21 mouse cellular contexts compared by ENCODE assay signal in the genomic region with DNA sequence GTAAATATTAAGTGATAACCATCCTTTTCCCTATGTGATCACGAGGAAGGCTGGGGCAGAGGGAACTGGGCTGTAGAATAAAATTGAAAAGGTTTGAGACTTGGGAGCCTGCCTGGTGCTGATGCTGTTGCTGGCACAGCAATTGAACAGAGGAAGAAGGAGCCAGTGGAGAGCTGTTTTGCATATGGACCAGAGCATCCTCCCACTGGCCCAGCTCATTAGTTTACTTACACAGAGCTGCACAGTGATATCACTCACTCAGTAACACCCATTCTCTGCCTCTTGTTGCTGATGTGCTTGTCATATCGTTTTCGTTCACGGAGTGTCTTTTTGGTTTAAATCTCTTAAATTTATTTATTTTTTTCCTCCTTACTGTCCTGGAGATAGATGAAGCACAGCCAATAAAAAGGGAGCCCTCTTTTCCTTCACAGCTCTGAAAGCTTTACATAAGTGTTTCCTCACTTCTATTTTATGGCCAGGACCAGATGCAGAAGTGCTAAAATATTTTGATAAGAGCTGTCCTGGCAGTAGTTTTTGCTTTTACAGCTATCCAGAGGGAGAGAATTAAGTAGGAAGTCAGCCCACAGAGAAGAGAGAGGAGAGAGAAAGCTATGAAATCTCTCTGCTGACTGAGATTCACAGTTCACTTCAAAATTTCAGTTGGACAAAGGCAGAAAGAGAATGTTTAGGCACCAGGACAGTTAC. TPM values are rescaled to one million over a fixed set of nuclear protein-coding genes. Genes with fewer than 3 reads are reported as not detected.
DNase-seq lines count a peak whose midpoint lies in the region; ATAC-seq lines count a peak whose summit lies in the region.
"Had no signal": no experiment of that assay in that cellular context is flagged by ENCODE, and none has a peak within 500 bp of the region (broad histone marks: within the 10 kb centered on the region; RNA-seq: fewer than 3 reads in every experiment).

No protein-coding gene starts in this region.

- H3K27me3 ChIP-seq in forebrain, embryonic 15.5 days = no peaks in the 10 kb centered on the region
- no peaks in the 10 kb centered on the region for H3K27me3 ChIP-seq in forebrain, embryonic 13.5 days
- H3K27me3 ChIP-seq in heart, embryonic 13.5 days (replicated peaks) = no peaks in the 10 kb centered on the region
- H3K27me3 ChIP-seq in midbrain, embryonic 14.5 days (ENCODE audit: control insufficient read depth, insufficient read depth, low read length) = no peaks in the 10 kb centered on the region
- no peaks in the 10 kb centered on the region for H3K27me3 ChIP-seq in midbrain, embryonic 11.5 days (ENCODE audit: control insufficient read depth, insufficient read depth, low read length)
- H3K27me3 ChIP-seq: heart, embryonic 12.5 days; hindbrain, embryonic 13.5 days; liver, embryonic 13.5 days; midbrain, embryonic 12.5 days had no signal

- H3K9me3 ChIP-seq in forebrain, embryonic 15.5 days = no peaks in the 10 kb centered on the region
- H3K9me3 ChIP-seq in forebrain, embryonic 13.5 days (replicated peaks) = no peaks in the 10 kb centered on the region
- H3K9me3 ChIP-seq in heart, embryonic 13.5 days = peaks cover 11% of the 10 kb centered on the region
- H3K9me3 ChIP-seq in midbrain, embryonic 14.5 days (ENCODE audit: control insufficient read depth, low read length) = 0 out of 2 replicates have a peak, but pooled peaks cover 6% of the 10 kb centered on the region
- no peaks in the 10 kb centered on the region; the same call in 1 of the 2 replicates for H3K9me3 ChIP-seq in midbrain, embryonic 11.5 days (ENCODE audit: control insufficient read depth, low read length)
- H3K9me3 ChIP-seq: hindbrain, embryonic 13.5 days; liver, embryonic 13.5 days had no signal

- H3K4me3 ChIP-seq in forebrain, embryonic 15.5 days = no peak overlapping the region
- no peak overlapping the region for H3K4me3 ChIP-seq in forebrain, embryonic 13.5 days
- no peak overlapping the region for H3K4me3 ChIP-seq in heart, embryonic 13.5 days
- no peak overlapping the region for H3K4me3 ChIP-seq in midbrain, embryonic 14.5 days (replicated peaks; ENCODE audit: low read depth, low read length)
- no peak overlapping the region for H3K4me3 ChIP-seq in midbrain, embryonic 11.5 days (ENCODE audit: low read depth, low read length)
- H3K4me3 ChIP-seq: embryonic facial prominence, embryonic 10.5 days; heart, embryonic 12.5 days; hindbrain, embryonic 13.5 days; liver, embryonic 13.5 days; midbrain, embryonic 12.5 days had no signal

- no peaks in the 10 kb centered on the region for H3K36me3 ChIP-seq in forebrain, embryonic 15.5 days
- H3K36me3 ChIP-seq in forebrain, embryonic 13.5 days (ENCODE audit: poor library complexity, severe bottlenecking) = no peaks in the 10 kb centered on the region
- no peaks in the 10 kb centered on the region for H3K36me3 ChIP-seq in heart, embryonic 13.5 days
- no peaks in the 10 kb centered on the region for H3K36me3 ChIP-seq in midbrain, embryonic 14.5 days (ENCODE audit: control insufficient read depth, insufficient read depth, low read length)
- H3K36me3 ChIP-seq in midbrain, embryonic 11.5 days (ENCODE audit: control insufficient read depth, insufficient read depth, low read length) = no peaks in the 10 kb centered on the region
- H3K36me3 ChIP-seq: embryonic facial prominence, embryonic 10.5 days; heart, embryonic 12.5 days; hindbrain, embryonic 13.5 days; liver, embryonic 13.5 days; midbrain, embryonic 12.5 days had no signal

- 0 out of 2 replicates have a peak, but pooled peaks cover 2% of the 10 kb centered on the region for H3K4me1 ChIP-seq in forebrain, embryonic 15.5 days
- H3K4me1 ChIP-seq in forebrain, embryonic 13.5 days = no peaks in the 10 kb centered on the region
- peaks cover 15% of the 10 kb centered on the region for H3K4me1 ChIP-seq in heart, embryonic 13.5 days
- H3K4me1 ChIP-seq in midbrain, embryonic 14.5 days (ENCODE audit: control insufficient read depth, insufficient read depth, low read length) = no peaks in the 10 kb centered on the region
- no peaks in the 10 kb centered on the region for H3K4me1 ChIP-seq in midbrain, embryonic 11.5 days (ENCODE audit: control insufficient read depth, insufficient read depth, low read length)
- H3K4me1 ChIP-seq: embryonic facial prominence, embryonic 10.5 days; hindbrain, embryonic 13.5 days; midbrain, embryonic 12.5 days had no signal

- H3K4me2 ChIP-seq in forebrain, embryonic 15.5 days (replicated peaks) = no peak overlapping the region
- H3K4me2 ChIP-seq in forebrain, embryonic 13.5 days = no peak overlapping the region
- no peak overlapping the region for H3K4me2 ChIP-seq in heart, embryonic 13.5 days
- no peak overlapping the region for H3K4me2 ChIP-seq in midbrain, embryonic 14.5 days (ENCODE audit: low read length)
- no peak overlapping the region for H3K4me2 ChIP-seq in midbrain, embryonic 11.5 days
- H3K4me2 ChIP-seq: heart, embryonic 12.5 days; hindbrain, embryonic 13.5 days; liver, embryonic 13.5 days; midbrain, embryonic 12.5 days had no signal

- H3K27ac ChIP-seq in forebrain, embryonic 15.5 days (replicated peaks) = no peak overlapping the region
- H3K27ac ChIP-seq in forebrain, embryonic 13.5 days = no peak overlapping the region
- 0 out of 2 replicates have a peak overlapping the region, but pooled peaks have one; percentile 12 for H3K27ac ChIP-seq in heart, embryonic 13.5 days (replicated peaks)
- H3K27ac ChIP-seq in midbrain, embryonic 14.5 days (replicated peaks; ENCODE audit: low read depth, low read length) = no peak overlapping the region
- no peak overlapping the region for H3K27ac ChIP-seq in midbrain, embryonic 11.5 days (ENCODE audit: low read depth, low read length)
- H3K27ac ChIP-seq: embryonic facial prominence, embryonic 10.5 days; hindbrain, embryonic 13.5 days; kidney, postnatal 0 days; liver, embryonic 13.5 days; midbrain, embryonic 12.5 days had no signal

- no peak overlapping the region for H3K9ac ChIP-seq in forebrain, embryonic 15.5 days (replicated peaks)
- no peak overlapping the region for H3K9ac ChIP-seq in forebrain, embryonic 13.5 days
- H3K9ac ChIP-seq in heart, embryonic 13.5 days = no peak overlapping the region
- no peak overlapping the region for H3K9ac ChIP-seq in midbrain, embryonic 14.5 days (replicated peaks; ENCODE audit: low read length)
- H3K9ac ChIP-seq in midbrain, embryonic 11.5 days (ENCODE audit: low read length) = no peak overlapping the region
- H3K9ac ChIP-seq: heart, embryonic 12.5 days; hindbrain, embryonic 13.5 days; liver, embryonic 13.5 days; midbrain, embryonic 12.5 days had no signal

- 69% methylated on average over 4 of the region's 4 CpGs for WGBS in forebrain, embryonic 15.5 days
- WGBS in forebrain, embryonic 13.5 days = 84% methylated on average over 4 of the region's 4 CpGs
- WGBS in heart, embryonic 13.5 days = 75% methylated on average over 4 of the region's 4 CpGs
- WGBS in midbrain, embryonic 14.5 days = 88% methylated on average over 4 of the region's 4 CpGs
- 92% methylated on average over 4 of the region's 4 CpGs for WGBS in midbrain, embryonic 11.5 days

- peak; percentile 57; the same call in 1 of the 2 replicates for ATAC-seq in forebrain, embryonic 15.5 days (replicated peaks)
- no peak for ATAC-seq in forebrain, embryonic 13.5 days
- no peak for ATAC-seq in heart, embryonic 13.5 days (ENCODE audit: extremely low read depth, insufficient number of reproducible peaks, low FRiP score, low TSS enrichment)
- ATAC-seq in midbrain, embryonic 14.5 days (ENCODE audit: low FRiP score, low TSS enrichment) = no peak
- ATAC-seq in midbrain, embryonic 11.5 days (ENCODE audit: low FRiP score) = no peak

- no peak for DNase-seq in heart, adult 8-10 months (ENCODE audit: low spot score)
- DNase-seq in midbrain, embryonic 14.5 days = peak; percentile 8
- DNase-seq in midbrain, embryonic 11.5 days (ENCODE audit: low spot score, missing footprints) = no peak
- peak; percentile 64 for DNase-seq in brain, adult 2 months (ENCODE audit: low read depth, low spot score)
- DNase-seq in adrenal gland, adult 18-20 months (ENCODE audit: low spot score in 2 of 2) = no peak
- DNase-seq: adrenal gland, postnatal 25 days; cerebellum, adult 11-12 months; cerebellum, postnatal 10 days; heart, postnatal 36 days; kidney, adult 2 months; liver, embryonic 13.5 days; lung, adult 2 months; lung, postnatal 14 days had no signal

RNA-seq across cellular contexts. Expression of gene Man1a2, which starts 42.9 kb away (rescaled TPM):
- 38.8 and 39.1 TPM in 2 replicates for polyA plus RNA-seq in forebrain, embryonic 15.5 days (2015; fragmentation: Nextera tagmentation; extraction: Ambion mirVana)
- polyA plus RNA-seq in forebrain, embryonic 13.5 days (2015; fragmentation: Nextera tagmentation; extraction: Ambion mirVana) = 31.0 and 35.4 TPM in 2 replicates
- polyA plus RNA-seq in heart, embryonic 13.5 days (2015; fragmentation: Nextera tagmentation; extraction: Ambion mirVana) = 46.7 and 54.2 TPM in 2 replicates
- 10 to 100 TPM; 40.4 to 48.0 (median 47.1) TPM for total RNA-seq in heart, adult 8-10 months (2022)
- polyA plus RNA-seq in midbrain, embryonic 14.5 days (2014; fragmentation: Nextera tagmentation; extraction: Ambion mirVana) = 44.0 and 55.3 TPM in 2 replicates
- polyA plus RNA-seq in midbrain, embryonic 11.5 days (2014; fragmentation: Nextera tagmentation; extraction: Ambion mirVana) = 36.9 and 46.3 TPM in 2 replicates
- 100 to 1,000 TPM in 1 of 2 experiments, 10 to 100 TPM in 1; 81.8 to 117 TPM for total RNA-seq in adrenal gland, adult 18-20 months (2021)

Comparison
In these comparisons a context has a peak if more than half of its experiments do, and no peak if none do; other contexts are left out.
1. DNase-seq: peak in midbrain, embryonic 14.5 days (single experiment) and brain, adult 2 months (single experiment); none in heart, adult 8-10 months (single experiment), midbrain, embryonic 11.5 days (single experiment) and adrenal gland, adult 18-20 months (0 of 2).